Mouse (Mus musculus): Measurements from ENCODE around the gene Mmp8. TPM values are rescaled to one million over a fixed set of nuclear protein-coding genes. Genes with fewer than 3 reads are reported as not detected.

Mmp8 gene
- polyA plus RNA-seq, 1 experiment from 2014 or later = not detected

DNA sequence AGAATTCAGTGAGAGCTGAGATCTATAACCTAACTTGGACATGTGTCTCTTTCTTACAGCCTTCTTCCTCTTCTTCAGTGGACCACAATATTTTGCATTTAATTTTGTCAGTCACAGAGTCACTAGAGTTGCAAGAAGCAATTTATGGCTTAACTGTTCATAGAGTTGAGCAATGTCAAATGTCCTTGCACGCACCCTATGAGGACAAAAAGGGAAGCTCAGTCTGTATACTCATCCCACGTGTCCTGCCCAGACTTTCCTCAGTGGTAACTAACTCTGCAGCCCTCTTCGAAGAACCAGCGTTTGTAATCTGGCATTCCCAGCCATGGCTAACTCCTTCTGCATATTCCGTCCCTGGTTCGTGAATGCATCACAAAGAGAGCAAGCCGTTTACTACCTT lies 9.1 kb downstream of the Mmp8 start:
- Histone ChIP-seq H3K4me3 (no peak overlapping the region), H3K36me3 (ENCODE audit: poor library complexity, severe bottlenecking) (no peaks in the 10 kb centered on the region), H3K9ac (no peak overlapping the region), H3K27me3 (no peaks in the 10 kb centered on the region), H3K27ac (no peak overlapping the region), H3K9me3 (replicated peaks) (no peaks in the 10 kb centered on the region), H3K4me2 (no peak overlapping the region), H3K4me1 (no peaks in the 10 kb centered on the region)
- 79% methylated on average over 7 of the region's 7 CpGs for WGBS
- ATAC-seq = no peak

DNA sequence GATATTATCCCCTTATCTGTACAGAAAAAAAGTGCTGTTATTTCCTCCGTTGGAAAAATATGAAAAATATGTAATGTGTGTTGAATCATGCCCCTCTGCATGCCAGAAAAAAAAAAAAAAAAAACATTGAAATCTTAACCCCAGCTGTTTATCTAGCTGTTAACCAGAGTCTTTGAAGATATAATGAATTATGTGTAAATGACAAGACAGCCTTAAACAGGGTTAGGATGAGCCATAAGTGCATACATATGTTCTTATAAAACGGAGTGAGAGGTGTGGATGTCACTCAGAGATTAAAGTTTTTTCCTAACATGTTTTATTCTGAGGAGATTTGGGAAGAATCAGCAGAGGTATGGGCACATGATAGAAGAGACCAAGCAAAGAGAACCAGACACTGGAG lies 9.7 kb downstream of the Mmp8 start:
- ATAC-seq = no peak
- Histone ChIP-seq H3K9me3 (replicated peaks) (no peaks in the 10 kb centered on the region), H3K36me3 (ENCODE audit: poor library complexity, severe bottlenecking) (no peaks in the 10 kb centered on the region), H3K4me1 (no peaks in the 10 kb centered on the region), H3K27ac (no peak overlapping the region), H3K4me3 (no peak overlapping the region), H3K4me2 (no peak overlapping the region), H3K27me3 (no peaks in the 10 kb centered on the region), H3K9ac (no peak overlapping the region)
- WGBS = 83% methylated on average over 2 of the region's 2 CpGs

- no peaks in the 10 kb centered on the region for H3K36me3 ChIP-seq (ENCODE audit: poor library complexity, severe bottlenecking)
- no peak overlapping the region for H3K4me3 ChIP-seq
- H3K4me2 ChIP-seq = no peak overlapping the region
- H3K27ac ChIP-seq = no peak overlapping the region
- no peaks in the 10 kb centered on the region for H3K27me3 ChIP-seq
- H3K9ac ChIP-seq = no peak overlapping the region
- 91% methylated on average over 1 of the region's 1 CpGs for WGBS
- no peaks in the 10 kb centered on the region for H3K9me3 ChIP-seq (replicated peaks)
- no peaks in the 10 kb centered on the region for H3K4me1 ChIP-seq
- ATAC-seq = no peak
Observed at GRCm38 (mm10) chr9:7570485-7570884, 12.2 kb downstream of the Mmp8 start.

DNA sequence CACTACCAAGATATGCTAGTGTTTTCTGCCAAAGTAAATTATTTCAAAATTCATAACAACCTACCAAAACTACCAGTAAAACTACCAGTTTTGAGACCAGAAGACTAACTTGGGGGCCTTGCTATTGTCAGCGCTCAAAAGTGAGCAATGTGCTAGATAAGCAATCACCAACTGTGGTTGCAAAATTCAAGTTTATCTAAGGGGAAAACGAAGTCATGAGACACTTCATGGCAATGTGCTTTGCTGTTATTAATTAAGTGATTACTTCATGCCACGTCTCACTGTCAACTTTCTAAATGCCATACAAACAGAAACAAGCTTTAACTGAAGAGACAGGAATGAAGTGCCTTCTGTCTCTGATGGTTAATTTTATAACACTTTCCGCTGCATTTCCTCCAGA lies 12.9 kb downstream of the Mmp8 start, which contains the start of gene Mmp27:
Gene Mmp27 (plus strand): TSS at position 235 of the 400 bp plus-strand sequence.
- Histone ChIP-seq H3K9ac (no peak within 1 kb of the TSS), H3K4me3 (no peak within 1 kb of the TSS), H3K4me1 (no peaks in the 10 kb centered on the region), H3K36me3 (ENCODE audit: poor library complexity, severe bottlenecking) (no peaks in the 10 kb centered on the region), H3K27me3 (no peaks in the 10 kb centered on the region), H3K9me3 (replicated peaks) (no peaks in the 10 kb centered on the region), H3K27ac (no peak within 1 kb of the TSS), H3K4me2 (no peak within 1 kb of the TSS)
- no peak for ATAC-seq
- WGBS = 79% methylated on average over 4 of the region's 4 CpGs

DNA sequence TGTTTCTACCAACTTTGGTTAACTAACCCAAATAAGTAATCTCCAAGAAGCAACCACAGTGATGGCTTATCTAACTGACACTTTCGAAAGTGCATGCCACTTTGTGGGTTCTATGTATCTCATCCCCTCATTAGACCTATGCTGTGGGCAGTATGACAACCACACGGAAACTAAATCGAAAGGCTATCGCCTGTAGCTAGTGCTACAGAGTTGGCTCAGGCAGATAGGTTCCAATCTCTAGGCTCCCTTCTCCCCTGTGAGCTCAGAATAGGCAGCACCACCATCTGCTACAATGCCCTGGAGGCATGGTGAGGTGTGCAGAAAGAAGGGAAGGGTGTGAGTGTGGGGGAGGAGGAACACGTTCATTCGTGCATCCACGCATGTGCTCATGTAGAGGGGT lies 13.9 kb downstream of the Mmp8 start:
- no peaks in the 10 kb centered on the region for H3K36me3 ChIP-seq (ENCODE audit: poor library complexity, severe bottlenecking)
- no peak overlapping the region for H3K9ac ChIP-seq
- no peak overlapping the region for H3K4me2 ChIP-seq
- H3K27me3 ChIP-seq = no peaks in the 10 kb centered on the region
- H3K9me3 ChIP-seq (replicated peaks) = no peaks in the 10 kb centered on the region
- 86% methylated on average over 7 of the region's 7 CpGs for WGBS
- no peaks in the 10 kb centered on the region for H3K4me1 ChIP-seq
- ATAC-seq = no peak
- H3K4me3 ChIP-seq = no peak overlapping the region
- H3K27ac ChIP-seq = no peak overlapping the region

GRCm38 (mm10) chr9:7572663-7573308 lies 14.5 kb downstream of the Mmp8 start:
- Histone ChIP-seq H3K27me3 (no peaks in the 10 kb centered on the region), H3K4me3 (no peak overlapping the region), H3K9ac (no peak overlapping the region), H3K36me3 (ENCODE audit: poor library complexity, severe bottlenecking) (no peaks in the 10 kb centered on the region), H3K27ac (no peak overlapping the region), H3K9me3 (replicated peaks) (no peaks in the 10 kb centered on the region), H3K4me1 (no peaks in the 10 kb centered on the region), H3K4me2 (no peak overlapping the region)
- WGBS = 90% methylated on average over 2 of the region's 2 CpGs
- no peak for ATAC-seq

DNA sequence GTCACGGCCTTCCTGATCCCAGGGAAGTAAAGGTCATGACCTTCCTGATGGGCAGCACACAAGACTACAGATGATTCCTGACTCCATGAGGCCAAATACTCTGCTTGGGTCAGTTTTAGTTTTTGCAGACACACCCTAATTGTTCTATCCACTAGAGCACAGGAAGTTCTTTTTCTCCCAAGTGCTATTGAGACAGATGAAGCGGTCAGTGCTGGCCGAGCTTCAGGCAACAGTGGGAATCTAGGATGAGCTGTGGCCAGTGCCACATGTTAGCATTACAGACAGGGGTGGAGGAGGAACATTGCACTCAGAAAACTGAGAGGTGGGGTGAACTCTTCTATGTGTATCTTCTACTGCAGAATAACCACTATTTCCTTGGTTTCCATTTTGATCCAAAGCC lies 17.3 kb downstream of the Mmp8 start:
- H3K9ac ChIP-seq = no peak overlapping the region
- H3K4me2 ChIP-seq = no peak overlapping the region
- H3K27me3 ChIP-seq = no peaks in the 10 kb centered on the region
- no peaks in the 10 kb centered on the region for H3K36me3 ChIP-seq (ENCODE audit: poor library complexity, severe bottlenecking)
- no peak overlapping the region for H3K4me3 ChIP-seq
- no peaks in the 10 kb centered on the region for H3K4me1 ChIP-seq
- ATAC-seq = no peak
- WGBS = 88% methylated on average over 3 of the region's 3 CpGs
- no peaks in the 10 kb centered on the region for H3K9me3 ChIP-seq (replicated peaks)
- no peak overlapping the region for H3K27ac ChIP-seq

DNA sequence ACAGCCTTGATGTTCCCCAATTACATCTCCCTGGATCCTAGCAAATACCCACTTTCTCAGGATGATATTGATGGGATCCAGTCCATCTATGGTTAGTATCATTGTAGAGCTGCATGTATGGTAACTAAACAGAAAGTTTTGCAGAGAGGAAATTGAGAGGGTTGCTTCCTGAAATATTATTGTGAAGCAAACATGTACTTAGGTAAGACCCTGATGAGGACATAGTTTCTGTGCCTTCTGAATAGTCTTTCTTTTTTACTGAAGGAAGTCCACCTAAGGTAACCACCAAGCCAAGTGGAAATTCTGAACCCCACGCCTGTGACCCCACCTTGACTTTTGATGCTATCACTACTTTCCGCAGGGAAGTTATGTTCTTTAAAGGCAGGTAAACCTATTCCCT lies 19.1 kb downstream of the Mmp8 start:
- Histone ChIP-seq H3K9me3 (replicated peaks) (no peaks in the 10 kb centered on the region), H3K36me3 (ENCODE audit: poor library complexity, severe bottlenecking) (no peaks in the 10 kb centered on the region), H3K9ac (no peak overlapping the region), H3K27me3 (no peaks in the 10 kb centered on the region), H3K4me2 (no peak overlapping the region), H3K27ac (no peak overlapping the region), H3K4me3 (no peak overlapping the region), H3K4me1 (no peaks in the 10 kb centered on the region)
- WGBS = 92% methylated on average over 2 of the region's 2 CpGs
- no peak for ATAC-seq

DNA sequence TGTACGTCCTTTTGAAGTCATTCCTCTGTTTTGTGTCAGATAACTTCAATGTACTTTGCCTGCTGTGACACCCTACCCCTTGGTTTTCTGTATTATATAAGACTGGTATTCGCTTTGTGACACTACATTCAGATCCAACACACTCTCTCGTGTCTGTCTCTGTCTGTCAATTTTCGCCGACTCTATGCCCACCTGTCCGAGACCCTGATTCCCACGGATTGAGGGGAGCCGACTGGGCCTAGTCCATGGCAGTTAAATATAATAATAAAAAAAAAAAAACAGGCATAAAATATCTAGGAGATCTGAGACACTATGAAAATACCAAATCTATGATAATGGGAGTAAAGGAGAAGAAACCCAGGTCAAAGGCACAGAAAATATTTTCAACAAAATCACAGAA lies 31.8 kb downstream of the Mmp8 start:
- no peak for ATAC-seq
- 79% methylated on average over 8 of the region's 8 CpGs for WGBS
- H3K4me3 ChIP-seq = no peak overlapping the region
- no peaks in the 10 kb centered on the region for H3K9me3 ChIP-seq (replicated peaks)
- H3K9ac ChIP-seq = no peak overlapping the region
- no peak overlapping the region for H3K4me2 ChIP-seq
- H3K27me3 ChIP-seq = no peaks in the 10 kb centered on the region
- H3K27ac ChIP-seq = no peak overlapping the region
- H3K4me1 ChIP-seq = no peaks in the 10 kb centered on the region
- no peaks in the 10 kb centered on the region for H3K36me3 ChIP-seq (ENCODE audit: poor library complexity, severe bottlenecking)

DNA sequence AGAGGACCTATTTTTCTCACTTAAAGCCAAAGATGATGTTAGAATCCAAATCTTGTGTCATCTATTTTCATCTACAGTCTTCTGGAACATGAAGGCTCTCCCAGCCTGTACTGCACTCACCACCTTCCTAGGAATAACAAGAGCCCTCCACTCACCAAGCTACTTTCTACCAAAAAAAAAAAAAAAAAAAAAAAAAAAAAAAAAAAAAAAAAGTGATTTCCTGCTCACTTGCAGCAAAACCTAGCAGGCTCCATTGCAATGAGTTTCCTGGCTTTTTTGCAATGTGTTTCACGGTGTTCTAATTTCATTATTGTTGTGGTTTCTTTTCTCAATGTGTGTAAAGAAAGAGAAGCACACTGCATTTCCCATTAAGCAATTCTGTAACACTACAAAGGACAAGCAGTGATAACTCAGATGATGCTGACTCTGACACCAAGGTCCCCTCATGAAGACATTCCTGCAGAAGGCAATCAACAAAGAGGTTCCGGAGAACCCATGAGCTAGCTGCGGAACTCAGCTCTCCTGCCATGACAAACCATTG lies 35.1 kb downstream of the Mmp8 start:
- no peak for ATAC-seq

DNA sequence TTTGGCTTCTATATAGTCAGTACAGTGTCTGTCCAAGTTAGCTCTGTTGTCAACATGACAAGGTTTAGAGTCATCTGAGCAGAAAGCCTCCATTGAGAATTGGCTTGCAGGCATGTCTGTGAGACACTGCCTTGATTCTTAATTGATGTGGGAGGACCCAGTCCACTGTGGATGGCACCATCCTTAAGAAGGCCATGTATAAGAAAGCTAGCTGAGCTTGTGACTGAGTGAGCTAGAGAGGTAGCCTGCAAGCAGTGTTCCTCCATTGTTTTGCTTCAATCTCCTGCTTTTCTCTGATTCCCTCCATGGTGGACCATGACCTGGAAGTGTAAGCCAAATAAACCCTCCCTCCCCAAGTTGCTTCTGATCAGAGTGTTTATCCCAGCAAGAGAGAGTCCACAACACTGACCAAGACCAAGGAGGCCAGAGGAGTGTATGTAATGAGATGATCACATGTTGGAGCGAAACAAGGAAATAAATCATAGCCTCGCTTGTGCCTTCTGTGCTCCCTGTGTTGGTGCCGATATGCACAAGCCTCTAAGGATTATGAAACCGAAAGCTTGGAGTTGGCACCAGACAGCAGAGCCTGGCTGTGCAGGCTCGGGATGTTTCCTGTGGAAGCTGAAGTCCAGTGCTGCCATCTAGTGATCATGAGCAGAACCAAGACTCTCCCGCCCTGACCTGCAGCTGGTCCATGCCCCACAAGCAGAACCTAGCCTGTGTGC lies 36.7 kb downstream of the Mmp8 start:
- 12% methylated on average over 6 of the region's 6 CpGs for WGBS

More for the DNA sequence above, 35.1 kb downstream of the Mmp8 start:
- H3K4me2 ChIP-seq = no peak overlapping the region
- 93% methylated on average over 3 of the region's 3 CpGs for WGBS
- no peak overlapping the region for H3K9ac ChIP-seq
- no peak overlapping the region for H3K27ac ChIP-seq
- H3K36me3 ChIP-seq (ENCODE audit: poor library complexity, severe bottlenecking) = no peaks in the 10 kb centered on the region
- no peaks in the 10 kb centered on the region for H3K27me3 ChIP-seq
- H3K4me1 ChIP-seq = no peaks in the 10 kb centered on the region
- H3K9me3 ChIP-seq (replicated peaks) = no peaks in the 10 kb centered on the region
- no peak overlapping the region for H3K4me3 ChIP-seq

GRCm38 (mm10) chr9:7602982-7603742 lies 44.9 kb downstream of the Mmp8 start:
- no peak overlapping the region for H3K9ac ChIP-seq
- H3K36me3 ChIP-seq (ENCODE audit: poor library complexity, severe bottlenecking) = no peaks in the 10 kb centered on the region
- no peak overlapping the region for H3K27ac ChIP-seq
- H3K4me3 ChIP-seq = no peak overlapping the region
- H3K9me3 ChIP-seq (replicated peaks) = no peaks in the 10 kb centered on the region
- H3K4me2 ChIP-seq = no peak overlapping the region
- H3K4me1 ChIP-seq = no peaks in the 10 kb centered on the region
- WGBS = 6% methylated on average over 3 of the region's 3 CpGs
- ATAC-seq = peak; percentile 78
- H3K27me3 ChIP-seq = no peaks in the 10 kb centered on the region

More for the DNA sequence above, 36.7 kb downstream of the Mmp8 start:
- Histone ChIP-seq H3K4me1 (no peaks in the 10 kb centered on the region), H3K27ac (no peak overlapping the region), H3K9ac (0 out of 2 replicates have a peak overlapping the region, but pooled peaks have one; percentile 37), H3K4me2 (peak overlapping the region; percentile 55), H3K27me3 (no peaks in the 10 kb centered on the region), H3K36me3 (ENCODE audit: poor library complexity, severe bottlenecking) (no peaks in the 10 kb centered on the region), H3K4me3 (peak overlapping the region; percentile 24), H3K9me3 (replicated peaks) (no peaks in the 10 kb centered on the region)
- peak; percentile 99 for ATAC-seq
